Comparison of ENCODE assay signal across 8 mouse cellular contexts in the genomic region with DNA sequence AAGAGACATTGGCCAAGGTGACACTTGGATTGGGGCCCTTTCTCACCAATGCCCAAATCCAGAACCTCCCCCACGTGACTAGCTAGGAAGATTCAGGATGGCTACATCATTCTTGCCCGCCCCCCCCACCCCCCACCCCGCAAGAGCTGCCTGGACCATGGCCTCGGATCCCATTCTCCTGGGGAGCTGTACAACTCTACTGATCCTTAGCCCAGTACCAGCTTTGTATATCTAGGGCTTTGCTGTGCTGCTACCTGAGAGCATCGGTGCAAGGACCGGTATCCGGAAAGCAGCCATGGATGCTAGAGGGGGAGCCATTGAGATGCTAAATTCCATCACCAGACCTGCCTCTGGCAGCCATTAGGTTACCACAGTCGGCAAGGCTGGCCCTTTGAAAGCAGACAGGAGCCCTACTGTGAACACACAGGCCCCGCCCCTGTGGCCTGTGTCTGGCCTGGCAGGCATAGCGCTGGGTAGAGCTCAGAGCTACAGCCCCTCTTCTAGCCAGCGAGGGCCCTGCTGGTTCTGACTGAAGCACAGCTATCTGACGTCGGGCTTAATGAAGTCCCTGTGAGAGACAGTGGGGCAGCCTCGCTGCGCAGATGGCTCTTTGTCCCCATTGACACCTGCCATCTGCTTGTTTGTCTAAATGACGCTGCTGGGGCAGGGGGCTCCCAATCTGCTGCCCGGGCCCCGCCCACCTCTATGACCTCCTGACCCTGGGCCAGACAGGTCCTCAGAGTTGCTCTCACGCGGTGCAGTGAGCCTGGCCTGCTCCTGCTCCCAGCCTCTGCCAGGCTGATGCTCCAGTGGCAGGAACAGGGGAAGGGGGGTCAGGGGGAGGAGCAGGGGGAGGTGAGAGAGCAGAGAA.
DNase-seq lines count a peak whose midpoint lies in the region; ATAC-seq lines count a peak whose summit lies in the region.

No protein-coding gene starts in this region.

- 8% methylated on average over 20 of the region's 20 CpGs for WGBS in kidney, embryonic 15.5 days
- 2% methylated on average over 20 of the region's 20 CpGs for WGBS in forebrain, embryonic 14.5 days
- WGBS in midbrain, embryonic 14.5 days, result 2% methylated on average over 20 of the region's 20 CpGs

- H3K9ac ChIP-seq in kidney, embryonic 15.5 days, result no peak overlapping the region
- peak overlapping the region; percentile 45 for H3K9ac ChIP-seq in forebrain, embryonic 14.5 days (ENCODE audit: low read length)
- peak overlapping the region; percentile 4; the same call in 1 of the 2 replicates for H3K9ac ChIP-seq in midbrain, embryonic 14.5 days (replicated peaks; ENCODE audit: low read length)

- peaks cover 8% of the 10 kb centered on the region for H3K4me1 ChIP-seq in kidney, embryonic 15.5 days
- peaks cover 10% of the 10 kb centered on the region for H3K4me1 ChIP-seq in forebrain, embryonic 14.5 days (ENCODE audit: control insufficient read depth, insufficient read depth, low read length)
- 0 out of 2 replicates have a peak, but pooled peaks cover 14% of the 10 kb centered on the region for H3K4me1 ChIP-seq in midbrain, embryonic 14.5 days (ENCODE audit: control insufficient read depth, insufficient read depth, low read length)

- 0 out of 2 replicates have a peak, but pooled peaks cover 10% of the 10 kb centered on the region for H3K27me3 ChIP-seq in kidney, embryonic 15.5 days
- H3K27me3 ChIP-seq in forebrain, embryonic 14.5 days (replicated peaks; ENCODE audit: control insufficient read depth, insufficient read depth, low read length), result no peaks in the 10 kb centered on the region
- no peaks in the 10 kb centered on the region for H3K27me3 ChIP-seq in midbrain, embryonic 14.5 days (ENCODE audit: control insufficient read depth, insufficient read depth, low read length)

- no peak overlapping the region for H3K4me3 ChIP-seq in kidney, embryonic 15.5 days (replicated peaks)
- H3K4me3 ChIP-seq in forebrain, embryonic 14.5 days (ENCODE audit: low read depth, low read length), result no peak overlapping the region
- H3K4me3 ChIP-seq in midbrain, embryonic 14.5 days (replicated peaks; ENCODE audit: low read depth, low read length), result no peak overlapping the region

- no peaks in the 10 kb centered on the region for H3K9me3 ChIP-seq in kidney, embryonic 15.5 days (replicated peaks)
- no peaks in the 10 kb centered on the region for H3K9me3 ChIP-seq in forebrain, embryonic 14.5 days (replicated peaks; ENCODE audit: control insufficient read depth, low read length)
- no peaks in the 10 kb centered on the region for H3K9me3 ChIP-seq in midbrain, embryonic 14.5 days (ENCODE audit: control insufficient read depth, low read length)

- H3K27ac ChIP-seq in kidney, embryonic 15.5 days, result 0 out of 2 replicates have a peak overlapping the region, but pooled peaks have one; percentile 6
- peak overlapping the region; percentile 84 for H3K27ac ChIP-seq in forebrain, embryonic 14.5 days (ENCODE audit: low read depth, low read length)
- peak overlapping the region; percentile 83 for H3K27ac ChIP-seq in midbrain, embryonic 14.5 days (replicated peaks; ENCODE audit: low read depth, low read length)

- peak overlapping the region; percentile 43 for H3K4me2 ChIP-seq in kidney, embryonic 15.5 days
- H3K4me2 ChIP-seq in forebrain, embryonic 14.5 days (ENCODE audit: low read length), result peak overlapping the region; percentile 38
- peak overlapping the region; percentile 42 for H3K4me2 ChIP-seq in midbrain, embryonic 14.5 days (ENCODE audit: low read length)

- DNase-seq in kidney, postnatal 14 days, result no peak
- DNase-seq in ZHBTc4 (ENCODE audit: low read depth, low spot score), result peak; percentile 98
- peak; percentile 88 for DNase-seq in forebrain, embryonic 14.5 days (ENCODE audit: low spot score)
- peak; percentile 81 for DNase-seq in midbrain, embryonic 14.5 days
- DNase-seq in adrenal gland, postnatal 36 days, result no peak
- DNase-seq in layer of hippocampus, adult 9-11 months, result no peak
- DNase-seq in spleen, postnatal 10 days (ENCODE audit: low spot score in 2 of 2), result no peak

- H3K36me3 ChIP-seq in kidney, embryonic 15.5 days, result no peaks in the 10 kb centered on the region
- no peaks in the 10 kb centered on the region for H3K36me3 ChIP-seq in forebrain, embryonic 14.5 days (ENCODE audit: control insufficient read depth, insufficient read depth, low read length)
- H3K36me3 ChIP-seq in midbrain, embryonic 14.5 days (ENCODE audit: control insufficient read depth, insufficient read depth, low read length), result no peaks in the 10 kb centered on the region

- peak; percentile 87 for ATAC-seq in kidney, embryonic 15.5 days (replicated peaks; ENCODE audit: low FRiP score)
- peak; percentile 97 for ATAC-seq in forebrain, embryonic 14.5 days
- peak; percentile 91 for ATAC-seq in midbrain, embryonic 14.5 days (ENCODE audit: low FRiP score, low TSS enrichment)

Comparison
In these comparisons a context has a peak if more than half of its experiments do, and no peak if none do; other contexts are left out.
1. H3K27ac ChIP-seq: peak in every context shown above with its lines; median percentile 84 in forebrain, embryonic 14.5 days; 83 in midbrain, embryonic 14.5 days; 6 in kidney, embryonic 15.5 days.
2. DNase-seq: peak in ZHBTc4 (single experiment), forebrain, embryonic 14.5 days (single experiment) and midbrain, embryonic 14.5 days (single experiment); none in kidney, postnatal 14 days (single experiment), adrenal gland, postnatal 36 days (0 of 2), layer of hippocampus, adult 9-11 months (single experiment) and spleen, postnatal 10 days (0 of 2).
3. Peak in every context shown above with its lines, with median percentiles within 50 percentile points of each other: ATAC-seq and H3K4me2 ChIP-seq.